Mouse (Mus musculus) heart, embryonic 12.5 days (tissue): ENCODE results near the gene Srrd. TPM values are rescaled to one million over a fixed set of nuclear protein-coding genes. Genes with fewer than 3 reads are reported as not detected.

ENCODE experiments used
- ATAC-seq: fragments of 200-750 bp; cut with Nextera tagmentation; 2 replicates; pipeline ENCODE4 v1.8.0; 2017; ENCODE audit warnings: moderate TSS enrichment, moderate library complexity; ENCODE audit not compliant: insufficient number of reproducible peaks, low FRiP score
- H3K27ac ChIP-seq: fragments of 300-500 bp; sonication (generic); 2 replicates; pipeline ENCODE4 v1.5.1; 2016; ENCODE audit warnings: mild to moderate bottlenecking, moderate library complexity; ENCODE audit not compliant: poor library complexity, severe bottlenecking
- H3K27me3 ChIP-seq: fragments of 300-500 bp; sonication (generic); replicated peaks from 2 replicates; pipeline ENCODE4 v1.6.1; 2016; ENCODE audit warnings: mild to moderate bottlenecking, moderate library complexity
- H3K36me3 ChIP-seq: fragments of 300-500 bp; sonication (generic); 2 replicates; pipeline ENCODE4 v1.6.1; 2016; ENCODE audit warnings: mild to moderate bottlenecking, moderate library complexity
- H3K4me1 ChIP-seq: fragments of 300-500 bp; sonication (generic); replicated peaks from 2 replicates; pipeline ENCODE4 v1.6.1; 2016; ENCODE audit warnings: mild to moderate bottlenecking
- H3K4me2 ChIP-seq: fragments of 300-500 bp; sonication (generic); 2 replicates; pipeline ENCODE4 v1.6.1; 2016; ENCODE audit warnings: mild to moderate bottlenecking, moderate library complexity
- H3K4me3 ChIP-seq: fragments of 300-500 bp; sonication (generic); 2 replicates; pipeline ENCODE4 v1.5.1; 2016; ENCODE audit warnings: mild to moderate bottlenecking
- H3K9ac ChIP-seq: fragments of 300-500 bp; sonication (generic); 2 replicates; pipeline ENCODE4 v1.6.1; 2016; ENCODE audit warnings: mild to moderate bottlenecking, moderate library complexity
- H3K9me3 ChIP-seq: fragments of 300-500 bp; sonication (generic); replicated peaks from 2 replicates; pipeline ENCODE4 v1.6.1; 2016; ENCODE audit warnings: mild to moderate bottlenecking, moderate library complexity
- WGBS: fragments of 180-500 bp; shearing (Covaris S2); methylation state at CpG from one replicate; pipeline ENCODE4 v1.1.7; 2016; 5-methylcytosine and 5-hydroxymethylcytosine counted together
- polyA plus RNA-seq: library from polyadenylated mRNA; unstranded; fragments of >200 nt; fragmentation: Nextera tagmentation; extraction: Ambion mirVana; gene quantifications from 2 replicates; pipeline ENCODE4 v1.2.1, GENCODE M21; 2016

The Srrd gene
- polyA plus RNA-seq, 1 experiment from 2014 or later, result 23.8 TPM

DNA sequence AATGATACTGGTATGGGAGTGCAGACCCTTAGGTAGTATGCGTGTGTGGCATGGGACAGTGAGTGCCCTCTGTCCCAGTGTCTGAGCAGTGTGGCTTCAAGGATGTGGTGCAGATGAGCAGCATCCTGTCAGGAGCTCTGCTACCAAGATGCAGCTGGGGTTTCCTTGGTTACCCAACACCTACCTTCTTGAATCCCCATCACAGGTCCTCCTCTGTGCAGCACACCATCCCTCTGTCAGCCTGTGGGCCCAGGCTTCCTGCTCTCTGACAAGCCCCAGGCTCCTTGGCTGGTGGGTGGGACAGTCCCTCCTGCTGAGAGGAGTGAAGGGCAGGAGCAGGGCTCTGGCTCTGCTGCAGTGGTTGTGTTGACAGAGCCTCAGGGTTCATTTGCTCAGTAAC, 34.5 kb upstream of the Srrd start:
- H3K27ac ChIP-seq, result no peak overlapping the region
- whole genome bisulfite sequencing, result 83% methylated on average over 1 of the region's 1 CpGs
- no peak overlapping the region for H3K4me3 ChIP-seq
- H3K9me3 ChIP-seq, result no peaks in the 10 kb centered on the region
- no peak overlapping the region for H3K9ac ChIP-seq
- H3K4me2 ChIP-seq, result no peak overlapping the region
- H3K27me3 ChIP-seq, result 0 out of 2 replicates have a peak, but pooled peaks cover 7% of the 10 kb centered on the region
- no peak for ATAC-seq
- H3K36me3 ChIP-seq, result peaks cover 48% of the 10 kb centered on the region
- H3K4me1 ChIP-seq, result peaks cover 5% of the 10 kb centered on the region; the same call in 1 of the 2 replicates

DNA sequence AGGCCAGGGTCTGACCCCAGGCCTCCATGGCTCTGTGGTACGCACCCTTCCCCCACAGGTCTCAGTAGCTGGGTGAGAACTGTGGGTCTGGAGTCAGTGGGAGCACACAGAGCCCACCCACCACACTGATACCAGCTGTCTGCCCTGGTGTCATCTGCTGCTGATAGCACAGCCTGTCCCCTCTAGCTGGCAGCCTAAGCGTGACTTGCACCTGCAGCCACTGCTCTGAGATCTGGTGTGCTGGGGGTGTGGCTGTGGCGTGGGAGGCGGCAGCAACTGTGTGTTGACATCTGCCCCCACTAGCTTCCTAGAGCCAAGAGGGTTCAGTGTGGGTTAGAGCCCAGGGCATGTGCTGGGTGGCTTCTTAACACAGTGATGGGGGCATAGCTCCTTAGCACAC, 33.3 kb upstream of the Srrd start:
- Histone ChIP-seq H3K27ac (no peak overlapping the region), H3K9me3 (no peaks in the 10 kb centered on the region), H3K4me2 (no peak overlapping the region), H3K4me1 (peaks cover under 1% of the 10 kb centered on the region; the same call in 1 of the 2 replicates), H3K9ac (no peak overlapping the region), H3K4me3 (no peak overlapping the region), H3K36me3 (peaks cover 59% of the 10 kb centered on the region), H3K27me3 (no peaks in the 10 kb centered on the region)
- ATAC-seq, result peak; percentile 12; the same call in 1 of the 2 replicates
- WGBS, result 82% methylated on average over 4 of the region's 4 CpGs

DNA sequence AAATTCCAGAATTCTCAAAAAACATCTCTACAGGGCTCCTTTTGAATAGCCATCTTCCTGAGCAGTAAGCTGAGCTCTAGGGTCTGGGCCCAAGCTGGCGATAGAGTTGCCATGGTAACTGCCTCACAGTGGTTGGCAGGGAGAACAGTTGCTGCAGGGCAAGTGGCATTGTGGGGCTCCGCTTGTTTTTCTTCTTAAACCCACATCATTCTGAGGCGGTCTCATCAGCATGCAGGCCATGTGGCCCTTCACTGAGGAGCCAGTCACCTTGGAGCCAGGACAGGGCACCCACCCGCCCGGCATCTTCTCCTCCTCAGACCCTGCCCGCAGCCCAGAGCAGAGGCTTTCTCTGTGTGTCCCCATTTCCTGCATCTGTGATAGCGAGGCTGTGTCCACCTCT, 29.1 kb upstream of the Srrd start:
- no peak for ATAC-seq
- no peak overlapping the region for H3K4me2 ChIP-seq
- no peak overlapping the region for H3K27ac ChIP-seq
- no peaks in the 10 kb centered on the region for H3K4me1 ChIP-seq
- 74% methylated on average over 7 of the region's 7 CpGs for WGBS
- no peaks in the 10 kb centered on the region for H3K9me3 ChIP-seq
- no peak overlapping the region for H3K9ac ChIP-seq
- H3K27me3 ChIP-seq, result peaks cover 4% of the 10 kb centered on the region; the same call in 1 of the 2 replicates
- no peak overlapping the region for H3K4me3 ChIP-seq
- H3K36me3 ChIP-seq, result peaks cover 82% of the 10 kb centered on the region

DNA sequence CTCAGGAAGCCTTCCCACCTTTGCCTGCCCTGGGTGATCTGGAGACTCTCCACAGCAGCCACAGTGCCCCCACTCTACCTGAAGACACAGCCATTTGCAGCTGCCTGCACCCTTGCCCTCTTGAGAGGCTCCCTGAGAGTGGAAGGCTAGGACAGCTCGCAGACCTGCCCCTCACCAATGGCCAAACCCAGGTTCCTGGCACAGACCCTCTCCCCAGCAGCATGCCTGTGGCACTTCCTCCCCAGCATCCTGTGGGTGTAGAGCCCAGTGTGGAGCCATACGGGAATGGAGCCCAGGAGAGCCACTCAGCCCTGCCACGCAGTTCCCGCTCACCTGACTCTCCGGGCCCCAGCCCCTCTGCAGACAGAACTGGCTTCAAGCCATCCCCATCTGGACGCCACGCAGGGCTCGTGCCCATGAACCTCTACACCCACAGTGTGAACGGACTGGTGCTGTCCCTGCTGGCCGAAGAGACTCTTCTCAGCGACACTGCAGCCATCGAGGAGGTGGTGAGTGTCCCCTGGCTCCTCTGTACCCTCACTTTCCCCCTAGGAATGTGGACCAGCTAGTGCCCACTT, 27.5 kb upstream of the Srrd start:
- no peaks in the 10 kb centered on the region for H3K9me3 ChIP-seq

DNA sequence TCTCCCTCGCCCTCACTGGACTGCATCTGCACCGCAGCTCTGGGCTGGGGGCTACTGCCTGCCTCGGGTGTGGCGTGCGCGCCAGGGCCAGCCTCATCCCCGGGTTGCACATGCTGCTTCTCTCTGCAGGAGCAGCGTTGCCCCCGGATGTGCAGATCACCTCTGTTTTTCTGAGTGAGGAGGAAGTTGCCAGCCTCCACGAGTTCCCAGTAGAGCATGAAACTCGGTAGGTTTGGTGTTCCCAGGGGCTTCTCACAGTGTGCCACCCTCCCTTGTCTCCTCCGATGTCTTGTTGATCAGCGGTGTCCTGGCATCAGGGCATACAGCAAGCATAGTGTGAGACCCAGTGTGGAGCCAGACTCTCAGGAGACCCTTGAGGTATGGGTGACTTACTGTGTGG, 26.5 kb upstream of the Srrd start:
- Histone ChIP-seq H3K36me3 (peaks cover 85% of the 10 kb centered on the region), H3K9me3 (no peaks in the 10 kb centered on the region), H3K27me3 (peaks cover 6% of the 10 kb centered on the region), H3K9ac (no peak overlapping the region), H3K27ac (no peak overlapping the region), H3K4me1 (no peaks in the 10 kb centered on the region), H3K4me3 (no peak overlapping the region), H3K4me2 (no peak overlapping the region)
- no peak for ATAC-seq
- 91% methylated on average over 13 of the region's 13 CpGs for WGBS

More for the DNA sequence above, 27.5 kb upstream of the Srrd start:
- no peaks in the 10 kb centered on the region for H3K4me1 ChIP-seq
- 90% methylated on average over 12 of the region's 12 CpGs for WGBS
- no peak for ATAC-seq
- peaks cover 85% of the 10 kb centered on the region for H3K36me3 ChIP-seq
- no peak overlapping the region for H3K27ac ChIP-seq
- H3K4me2 ChIP-seq, result no peak overlapping the region
- H3K9ac ChIP-seq, result no peak overlapping the region
- no peak overlapping the region for H3K4me3 ChIP-seq
- peaks cover 6% of the 10 kb centered on the region; the same call in 1 of the 2 replicates for H3K27me3 ChIP-seq

DNA sequence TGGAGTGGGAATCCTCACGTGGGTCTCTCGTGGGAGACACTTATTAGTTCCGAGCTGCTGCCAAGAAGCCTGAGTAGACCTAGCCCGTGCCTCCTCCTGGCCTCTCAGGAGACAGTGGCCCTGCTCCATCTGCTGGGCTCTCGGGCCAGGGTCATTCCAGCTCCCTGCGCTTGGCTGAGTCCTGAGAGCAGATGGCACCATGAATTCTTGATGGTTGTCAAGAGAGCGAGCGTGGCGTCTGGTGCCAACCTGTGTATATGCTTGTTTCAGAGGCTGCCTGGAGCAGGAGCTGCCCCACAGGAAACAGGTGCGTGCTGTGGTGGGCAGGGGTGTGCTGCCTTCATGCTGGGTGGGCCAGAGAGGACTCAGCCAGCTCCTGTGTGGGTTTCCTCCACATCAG, 25.8 kb upstream of the Srrd start:
- H3K4me1 ChIP-seq, result no peaks in the 10 kb centered on the region
- ATAC-seq, result no peak
- H3K27ac ChIP-seq, result no peak overlapping the region
- no peak overlapping the region for H3K9ac ChIP-seq
- WGBS, result 86% methylated on average over 10 of the region's 10 CpGs
- H3K4me3 ChIP-seq, result no peak overlapping the region
- H3K9me3 ChIP-seq, result no peaks in the 10 kb centered on the region
- peaks cover 6% of the 10 kb centered on the region for H3K27me3 ChIP-seq
- peaks cover 85% of the 10 kb centered on the region for H3K36me3 ChIP-seq
- H3K4me2 ChIP-seq, result no peak overlapping the region

DNA sequence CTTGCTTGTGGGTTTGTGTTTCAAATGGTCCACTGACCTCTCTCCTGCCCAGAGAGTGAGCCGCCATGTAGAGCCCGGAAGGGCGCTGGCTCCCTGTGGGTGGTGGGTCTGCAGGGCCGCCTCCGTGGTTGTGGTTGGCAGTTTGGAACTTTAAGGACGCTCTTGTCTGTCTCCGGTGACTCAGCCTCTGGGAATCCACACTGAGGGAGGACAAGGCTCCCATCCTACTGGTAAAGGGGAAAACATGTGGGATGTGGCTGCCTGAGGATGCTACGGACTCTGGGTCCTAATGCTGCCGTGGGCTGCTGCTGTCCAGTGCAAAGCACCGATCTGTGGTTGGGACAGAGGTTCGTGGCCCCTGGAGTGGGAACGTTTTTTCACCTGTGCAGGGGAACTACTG, 25.1 kb upstream of the Srrd start:
- 84% methylated on average over 12 of the region's 12 CpGs for whole genome bisulfite sequencing
- no peak for ATAC-seq
- H3K36me3 ChIP-seq, result peaks cover 86% of the 10 kb centered on the region

DNA sequence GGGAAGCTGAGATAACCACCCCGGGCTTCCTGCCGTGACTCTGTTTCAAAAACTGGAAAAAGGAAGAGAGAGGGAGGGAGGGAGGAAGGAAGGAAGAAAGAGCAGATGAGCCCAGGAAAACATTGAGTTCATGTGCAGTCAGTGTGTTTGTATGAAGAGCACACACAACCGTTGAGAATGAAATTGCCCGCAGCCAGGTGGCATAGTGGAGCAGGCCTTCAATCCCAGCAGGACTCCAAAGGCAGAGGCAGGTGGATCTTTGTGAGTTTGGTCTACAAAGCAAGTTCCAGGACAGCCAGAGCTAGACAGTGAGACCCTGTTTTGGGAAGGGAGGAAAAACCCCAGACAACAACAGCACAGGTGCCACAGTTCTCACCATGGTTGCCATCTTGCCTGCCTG, 24.5 kb upstream of the Srrd start:
- peaks cover 6% of the 10 kb centered on the region for H3K27me3 ChIP-seq
- peaks cover 86% of the 10 kb centered on the region for H3K36me3 ChIP-seq
- no peak for ATAC-seq
- no peak overlapping the region for H3K27ac ChIP-seq
- no peaks in the 10 kb centered on the region for H3K9me3 ChIP-seq
- H3K4me1 ChIP-seq, result no peaks in the 10 kb centered on the region
- H3K4me2 ChIP-seq, result no peak overlapping the region
- WGBS, result 85% methylated on average over 4 of the region's 4 CpGs
- no peak overlapping the region for H3K9ac ChIP-seq
- H3K4me3 ChIP-seq, result no peak overlapping the region

More for the DNA sequence above, 25.1 kb upstream of the Srrd start:
- peaks cover 6% of the 10 kb centered on the region for H3K27me3 ChIP-seq
- H3K9me3 ChIP-seq, result no peaks in the 10 kb centered on the region
- H3K4me2 ChIP-seq, result no peak overlapping the region
- H3K4me3 ChIP-seq, result no peak overlapping the region
- no peaks in the 10 kb centered on the region for H3K4me1 ChIP-seq
- H3K9ac ChIP-seq, result no peak overlapping the region
- H3K27ac ChIP-seq, result no peak overlapping the region

DNA sequence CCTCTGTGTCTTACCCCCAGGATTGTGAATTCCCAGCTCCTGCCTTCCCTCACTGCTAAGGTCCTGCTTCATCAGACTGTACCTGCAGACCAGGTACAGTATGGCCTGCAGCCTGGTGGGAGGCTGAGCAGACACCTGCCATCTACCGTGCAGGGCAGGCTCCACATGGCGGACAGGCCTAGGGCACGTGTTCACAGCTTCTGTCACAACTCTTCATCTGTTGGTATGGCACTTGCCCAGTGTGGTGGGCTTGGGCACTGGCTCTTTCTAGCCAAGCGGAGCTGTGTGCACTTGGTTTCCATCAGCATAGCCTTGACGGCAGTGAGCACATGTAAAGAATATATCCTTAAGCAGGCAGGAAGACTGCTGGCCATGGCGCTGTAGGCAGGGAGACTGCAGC, 24.0 kb upstream of the Srrd start:
- H3K9ac ChIP-seq, result no peak overlapping the region
- peaks cover 86% of the 10 kb centered on the region for H3K36me3 ChIP-seq
- H3K4me3 ChIP-seq, result no peak overlapping the region
- peaks cover 6% of the 10 kb centered on the region for H3K27me3 ChIP-seq
- H3K4me2 ChIP-seq, result no peak overlapping the region
- no peaks in the 10 kb centered on the region for H3K9me3 ChIP-seq
- WGBS, result 95% methylated on average over 6 of the region's 6 CpGs
- ATAC-seq, result no peak
- no peak overlapping the region for H3K27ac ChIP-seq
- H3K4me1 ChIP-seq, result no peaks in the 10 kb centered on the region

DNA sequence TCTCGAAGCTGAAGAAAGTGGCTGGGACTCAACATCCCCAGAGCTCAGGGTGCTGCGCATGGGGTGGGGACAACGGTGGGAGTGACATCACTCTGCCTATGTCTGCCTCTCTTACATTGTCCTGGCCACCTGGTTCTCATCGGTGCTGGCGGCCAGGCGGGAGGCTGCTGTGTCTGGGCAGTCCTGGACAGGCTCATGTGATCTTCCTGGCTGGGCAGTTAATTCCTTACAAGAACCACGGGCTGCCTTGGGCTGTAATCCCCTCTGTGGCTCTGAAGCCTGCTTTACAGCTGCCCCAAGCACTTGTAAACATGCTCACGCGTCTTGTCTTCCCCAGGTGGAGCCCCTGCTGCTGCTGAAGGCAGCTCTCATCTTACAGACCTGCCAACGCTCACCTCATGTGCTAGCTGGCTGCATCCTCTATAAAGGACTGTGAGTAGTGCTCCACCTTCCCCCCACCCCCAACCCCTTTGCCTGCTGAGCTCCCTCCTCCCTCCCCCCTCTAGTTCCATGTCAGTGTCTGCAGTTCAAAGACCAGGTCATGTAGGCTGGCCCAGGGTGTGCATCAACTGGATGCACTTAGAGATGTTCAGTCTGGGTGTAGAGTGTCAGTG, 21.5 kb upstream of the Srrd start:
- ATAC-seq, result no peak
- Histone ChIP-seq H3K4me2 (no peak overlapping the region), H3K9ac (no peak overlapping the region), H3K9me3 (no peaks in the 10 kb centered on the region), H3K27ac (no peak overlapping the region), H3K36me3 (peaks cover 63% of the 10 kb centered on the region), H3K4me3 (no peak overlapping the region), H3K27me3 (peaks cover 6% of the 10 kb centered on the region), H3K4me1 (peaks cover 9% of the 10 kb centered on the region)
- WGBS, result 71% methylated on average over 10 of the region's 10 CpGs

DNA sequence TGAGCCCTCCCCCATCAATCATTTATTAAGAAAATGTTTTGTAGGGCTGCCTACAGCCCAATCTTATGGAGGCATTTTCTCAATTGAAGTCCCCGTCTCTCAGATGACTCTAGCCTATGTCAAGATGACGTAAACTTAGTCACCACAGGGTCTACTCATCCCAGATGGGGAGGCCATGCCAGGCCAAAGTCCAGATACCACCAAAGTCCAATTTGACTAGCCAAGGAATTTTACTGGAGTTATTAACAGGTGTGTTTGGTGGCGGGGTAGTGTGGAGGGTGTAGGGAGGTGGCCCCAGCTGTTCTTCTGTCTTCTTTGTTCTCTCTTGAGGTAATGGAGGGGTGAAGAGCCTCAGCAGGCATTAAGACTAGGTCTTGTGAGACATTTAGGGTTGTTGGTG, 17.2 kb upstream of the Srrd start:
- H3K9ac ChIP-seq, result no peak overlapping the region
- H3K9me3 ChIP-seq, result no peaks in the 10 kb centered on the region
- H3K27me3 ChIP-seq, result peaks cover 35% of the 10 kb centered on the region
- H3K27ac ChIP-seq, result no peak overlapping the region
- 84% methylated on average over 3 of the region's 3 CpGs for WGBS
- H3K36me3 ChIP-seq, result peaks cover 51% of the 10 kb centered on the region
- no peak overlapping the region for H3K4me2 ChIP-seq
- peaks cover 20% of the 10 kb centered on the region for H3K4me1 ChIP-seq
- H3K4me3 ChIP-seq, result no peak overlapping the region
- no peak for ATAC-seq

DNA sequence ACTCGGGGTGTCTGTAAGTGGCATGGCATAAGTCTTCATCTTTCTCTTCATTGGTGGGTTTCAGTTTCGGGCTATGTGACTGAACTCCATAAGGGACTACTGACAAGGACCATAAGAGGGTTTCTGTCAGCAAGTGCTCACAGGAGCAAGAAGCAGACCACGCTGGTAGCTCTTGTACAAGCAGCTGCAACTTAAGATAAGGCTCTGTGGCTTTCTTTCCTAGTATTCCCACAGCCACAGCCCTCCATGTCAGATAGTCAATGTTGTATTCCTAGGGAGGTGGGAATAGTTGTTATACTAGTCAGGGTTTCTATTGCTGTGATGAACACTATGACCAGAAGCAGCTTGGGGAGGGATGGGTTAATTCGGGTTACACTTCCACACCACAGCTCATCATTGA, 16.7 kb upstream of the Srrd start:
- Histone ChIP-seq H3K4me2 (0 out of 2 replicates have a peak overlapping the region, but pooled peaks have one; percentile 3), H3K27ac (no peak overlapping the region), H3K4me3 (no peak overlapping the region), H3K27me3 (peaks cover 40% of the 10 kb centered on the region), H3K36me3 (peaks cover 50% of the 10 kb centered on the region), H3K9ac (no peak overlapping the region), H3K4me1 (peaks cover 20% of the 10 kb centered on the region), H3K9me3 (no peaks in the 10 kb centered on the region)
- ATAC-seq, result no peak
- 46% methylated on average over 4 of the region's 4 CpGs for WGBS
